Mouse (Mus musculus) embryo, embryonic 11.5 days (tissue): ENCODE measurements around the gene Dhrs1.

Source experiments
- DNase-seq: peaks from one replicate; pipeline ENCODE4 v3.0.0-alpha.2; 2012; ENCODE audit warnings: low read depth, low spot score

Dhrs1 gene

DNA sequence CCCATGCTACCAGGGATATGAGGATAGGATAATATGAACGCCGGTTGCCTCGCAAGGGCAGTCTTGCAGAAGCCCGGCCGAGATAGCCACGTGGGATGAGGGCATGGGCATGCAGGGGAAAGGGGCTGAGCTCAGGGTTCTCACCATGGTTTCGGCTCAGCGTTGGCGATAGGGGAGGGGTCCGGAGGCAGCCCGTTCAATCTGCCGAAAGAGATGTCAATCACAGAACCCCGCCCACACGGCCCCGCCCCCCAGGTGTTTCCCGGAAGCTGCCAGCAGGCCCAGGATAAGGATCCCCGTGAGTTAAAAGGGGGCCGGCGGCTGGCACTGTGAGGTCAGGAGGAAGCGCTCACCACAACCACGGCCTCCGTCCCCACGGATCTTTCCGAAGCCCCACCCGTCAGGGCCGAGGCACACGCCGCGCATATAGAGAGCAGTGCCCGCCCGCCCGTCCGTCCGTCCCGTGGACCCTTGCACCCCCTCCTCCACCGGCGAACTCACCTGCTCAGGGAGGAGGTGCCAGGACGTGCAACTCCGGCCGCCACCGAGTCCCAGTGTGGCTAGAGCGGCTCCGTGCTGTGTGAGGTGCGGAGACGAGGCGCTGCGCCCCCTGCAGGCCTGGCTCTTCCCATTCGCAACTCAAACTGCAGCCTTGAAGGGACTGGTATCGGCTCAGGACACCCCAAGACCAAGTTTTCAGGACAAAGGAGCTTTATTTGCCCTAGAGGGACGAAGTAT is 23.6 kb downstream of the Dhrs1 start, which contains the start of gene Rabggta:
Gene Rabggta (minus strand): TSS at position 564 of the 738 bp plus-strand sequence.
- DNase-seq: peak; percentile 87

DNA sequence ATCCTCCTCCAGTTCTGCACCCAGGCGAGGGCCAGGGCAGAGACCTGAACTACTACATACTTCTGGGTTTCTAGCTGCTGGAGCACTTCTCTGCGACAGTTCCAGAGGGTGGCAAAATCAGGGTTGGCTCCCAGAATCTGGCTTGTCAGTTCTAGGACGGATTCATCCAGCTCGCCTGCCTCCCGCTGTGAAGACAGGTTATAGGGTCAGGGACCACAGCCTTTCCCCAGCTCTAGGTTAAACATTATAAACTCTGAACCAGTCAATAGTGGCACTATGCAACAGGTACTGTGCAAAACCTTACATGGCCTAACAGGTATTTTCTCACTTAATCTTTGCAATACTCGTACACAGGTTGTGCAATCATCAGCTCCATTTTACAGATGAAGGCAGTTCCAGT is 24.4 kb downstream of the Dhrs1 start:
- DNase-seq: no peak

GRCm38 (mm10) chr14:55720666-55721065 is 24.8 kb downstream of the Dhrs1 start:
- no peak for DNase-seq

DNA sequence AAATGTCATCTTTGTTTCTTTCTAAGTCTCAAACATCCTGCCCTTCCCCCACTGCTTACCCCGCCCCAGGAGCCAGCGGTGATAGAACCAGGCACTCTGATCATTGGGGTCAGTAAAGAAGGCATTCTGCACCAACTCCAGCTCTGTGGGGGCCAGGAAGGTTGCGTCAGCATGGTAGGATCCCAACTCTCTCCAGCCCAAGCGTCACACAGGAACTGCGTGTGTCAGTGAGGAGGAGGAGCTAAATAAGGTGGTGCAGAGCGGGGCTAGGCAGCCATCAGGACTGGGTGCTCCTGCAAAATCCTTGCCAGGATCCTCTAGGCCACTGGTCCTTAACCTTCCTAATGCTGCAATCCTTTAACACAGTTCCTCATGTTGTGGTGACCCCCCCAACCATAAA is 25.8 kb downstream of the Dhrs1 start:
- DNase-seq: no peak

DNA sequence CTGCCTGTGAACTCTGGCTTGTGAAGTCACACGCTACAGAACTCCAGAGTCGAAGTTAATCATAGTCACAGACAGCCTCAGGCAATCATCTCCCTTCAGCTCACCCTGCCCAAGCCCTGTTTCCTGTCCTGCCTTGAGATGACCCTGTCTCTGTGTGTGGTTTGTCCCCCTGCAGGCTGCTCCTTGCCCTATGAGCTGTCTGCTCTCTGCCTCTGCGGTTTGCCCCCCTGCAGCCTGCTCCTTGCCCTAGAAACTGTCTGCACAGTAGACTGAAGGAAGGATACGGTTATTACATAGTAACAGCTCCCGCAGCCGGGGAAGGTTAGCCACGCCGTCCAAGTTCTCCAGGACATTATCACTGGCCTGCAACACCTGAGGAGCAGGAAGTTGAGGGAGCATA is 28.6 kb downstream of the Dhrs1 start:
- no peak for DNase-seq

DNA sequence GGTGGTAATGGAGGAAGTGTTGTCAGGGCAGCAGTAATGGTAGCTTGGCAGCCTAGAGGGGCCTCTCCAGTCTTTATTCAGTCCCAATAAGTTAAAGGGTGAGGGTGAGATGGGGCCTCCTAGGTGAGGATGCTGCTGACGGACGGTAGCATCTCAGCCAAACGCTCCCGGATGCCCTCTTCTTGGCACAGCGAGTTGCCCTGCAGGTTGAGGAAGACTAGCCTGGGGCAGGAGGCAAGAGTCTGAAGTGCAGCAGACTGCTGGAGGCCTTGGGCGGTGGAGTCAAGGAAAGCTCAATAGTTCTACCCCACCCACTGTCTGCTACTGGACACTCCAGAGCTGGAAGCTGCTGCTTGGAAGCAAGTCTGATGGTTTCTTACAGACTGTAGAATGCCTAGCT is 29.2 kb downstream of the Dhrs1 start:
- DNase-seq: no peak

DNA sequence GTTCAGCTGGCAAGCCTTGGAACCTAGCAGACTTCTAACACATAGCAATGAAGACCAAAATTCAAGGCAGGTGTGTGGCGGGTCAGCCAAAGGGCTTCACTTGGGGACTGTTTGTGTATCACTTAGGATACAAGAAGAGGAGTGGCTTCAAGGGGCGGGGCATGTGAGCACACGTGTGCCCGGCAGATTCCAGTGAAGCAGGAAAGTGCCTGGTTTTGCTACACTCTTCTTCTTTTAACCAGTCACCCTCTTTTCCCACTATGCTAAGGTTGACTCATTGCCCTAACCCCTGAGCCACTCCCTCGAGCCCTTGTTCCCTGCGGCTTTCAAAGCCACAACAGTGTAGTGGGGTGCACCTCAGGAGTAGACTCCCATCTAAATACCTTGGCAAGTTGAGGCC is 30.6 kb downstream of the Dhrs1 start:
- DNase-seq: no peak

DNA sequence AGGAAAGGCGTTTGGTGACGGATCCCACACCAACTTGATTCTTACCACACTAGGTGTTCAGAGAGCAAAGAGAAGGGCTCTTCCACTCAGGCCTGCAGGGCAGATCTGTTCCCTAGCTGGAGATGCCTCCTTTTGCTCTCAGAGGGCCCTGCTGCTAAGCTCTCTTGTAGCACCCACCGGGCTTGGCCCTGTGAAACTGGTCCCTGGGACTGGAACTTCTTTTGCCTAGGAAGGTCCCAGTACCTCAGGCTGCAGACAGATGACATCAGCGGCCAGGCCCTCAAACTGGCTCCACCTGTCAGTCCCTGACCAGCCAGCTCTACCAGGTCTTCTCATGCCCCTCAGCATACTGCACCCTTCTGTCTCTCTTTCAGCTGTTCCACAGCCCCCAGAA is 31.8 kb downstream of the Dhrs1 start, which contains the start of gene Tgm1:
Gene Tgm1 (minus strand): TSS at position 198 of the 394 bp plus-strand sequence.
- DNase-seq: no peak

GRCm38 (mm10) chr14:55713007-55713728 is 32.3 kb downstream of the Dhrs1 start:
- DNase-seq: no peak

- no peak for DNase-seq
Measured at GRCm38 (mm10) chr14:55711786-55712185, 33.7 kb downstream of the Dhrs1 start.

GRCm38 (mm10) chr14:55709509-55709908 is 36.0 kb downstream of the Dhrs1 start:
- no peak for DNase-seq

GRCm38 (mm10) chr14:55707397-55707796 is 38.1 kb downstream of the Dhrs1 start:
- no peak for DNase-seq

GRCm38 (mm10) chr14:55706051-55706600 is 39.4 kb downstream of the Dhrs1 start:
- no peak for DNase-seq

GRCm38 (mm10) chr14:55702761-55703160 is 42.7 kb downstream of the Dhrs1 start:
- DNase-seq: no peak

- no peak for DNase-seq
Measured at GRCm38 (mm10) chr14:55701131-55701530, 44.4 kb downstream of the Dhrs1 start.

- DNase-seq: no peak
Measured at GRCm38 (mm10) chr14:55697226-55697625, 48.3 kb downstream of the Dhrs1 start.

DNA sequence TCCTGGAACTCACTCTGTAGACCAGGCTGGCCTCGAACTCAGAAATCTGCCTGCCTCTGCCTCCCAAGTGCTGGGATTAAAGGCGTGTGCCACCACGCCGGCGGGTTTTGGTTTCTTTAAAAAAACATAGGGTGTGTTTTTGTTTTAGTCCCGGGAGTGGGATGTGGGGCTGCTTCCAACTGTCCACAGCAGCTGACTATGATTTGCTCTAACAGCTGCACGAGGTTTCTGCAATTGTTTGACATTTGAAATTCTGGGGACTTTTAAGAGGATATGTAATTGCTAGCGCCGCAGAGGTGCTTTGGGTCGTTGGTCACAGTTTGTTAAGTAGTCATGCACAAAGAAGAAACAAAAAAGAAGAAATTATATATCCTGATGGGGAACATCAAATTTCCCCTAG is 56.1 kb downstream of the Dhrs1 start:
- no peak for DNase-seq
